Mouse (Mus musculus) NIH3T3 (cell line): ENCODE results near the gene C1ql3.
A peak's percentile ranks its signal among the peaks of the same experiment; 100 is the strongest.

ENCODE experiments used
- DNase-seq: peaks from one replicate; pipeline ENCODE4 v3.0.0-alpha.2; 2012; ENCODE audit warnings: low read depth

C1ql3 gene

GRCm38 (mm10) chr2:13011472-13011871, at the start of gene C1ql3:
TSS of gene C1ql3 (minus strand) at chr2:13011806.
- DNase-seq = peak; percentile 2

- DNase-seq = no peak
Measured at GRCm38 (mm10) chr2:13060426-13061170, 49.0 kb upstream of the C1ql3 start.

- no peak for DNase-seq
Measured at GRCm38 (mm10) chr2:13048649-13049048, 37.0 kb upstream of the C1ql3 start.

DNA sequence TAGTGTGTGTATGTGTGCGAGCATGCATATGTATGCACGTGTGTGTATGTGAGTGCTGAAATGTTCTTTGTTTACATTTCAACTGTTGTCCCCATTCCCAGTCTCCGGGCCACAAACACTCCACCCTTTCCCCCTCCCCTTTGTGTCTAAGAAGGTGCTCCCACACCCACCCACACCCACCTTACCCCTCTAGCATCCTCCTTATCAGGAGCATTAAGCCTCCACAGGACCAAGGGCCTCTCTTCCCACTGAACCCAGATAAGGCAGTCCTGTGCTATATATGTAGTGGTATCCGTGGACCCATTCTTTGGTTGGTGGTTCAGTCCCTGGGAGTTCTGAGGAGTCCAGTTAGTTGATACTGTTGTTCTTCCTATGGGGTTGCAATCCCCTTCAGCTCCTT, 32.9 kb upstream of the C1ql3 start:
- DNase-seq = no peak

GRCm38 (mm10) chr2:13039785-13040184, 28.2 kb upstream of the C1ql3 start:
- no peak for DNase-seq

GRCm38 (mm10) chr2:13038772-13039171, 27.2 kb upstream of the C1ql3 start:
- DNase-seq = peak; percentile 46

- DNase-seq = no peak
Measured at GRCm38 (mm10) chr2:13018861-13019260, 7.3 kb upstream of the C1ql3 start.

DNA sequence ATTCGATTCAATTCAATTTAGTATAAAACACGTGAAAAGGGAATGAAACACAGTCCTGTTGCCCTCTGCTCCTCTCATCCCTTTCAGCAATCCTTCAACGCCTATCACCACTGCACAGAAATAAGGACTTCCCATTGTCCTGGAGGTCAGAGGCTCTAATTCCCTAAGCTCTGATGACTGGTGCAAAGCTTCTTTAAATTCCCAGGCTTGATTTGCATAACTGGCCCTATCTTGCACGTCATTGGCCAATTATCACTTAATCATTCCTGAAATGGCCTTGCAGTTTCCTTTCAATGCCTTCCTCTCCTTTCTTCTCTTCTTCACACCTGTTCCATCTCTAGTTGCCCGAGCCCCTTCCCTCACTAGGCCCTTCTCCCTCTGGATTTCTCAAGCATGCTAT, 6.8 kb upstream of the C1ql3 start:
- DNase-seq = no peak

GRCm38 (mm10) chr2:13011973-13012372, 367 bp upstream of the C1ql3 start:
- DNase-seq = no peak

DNA sequence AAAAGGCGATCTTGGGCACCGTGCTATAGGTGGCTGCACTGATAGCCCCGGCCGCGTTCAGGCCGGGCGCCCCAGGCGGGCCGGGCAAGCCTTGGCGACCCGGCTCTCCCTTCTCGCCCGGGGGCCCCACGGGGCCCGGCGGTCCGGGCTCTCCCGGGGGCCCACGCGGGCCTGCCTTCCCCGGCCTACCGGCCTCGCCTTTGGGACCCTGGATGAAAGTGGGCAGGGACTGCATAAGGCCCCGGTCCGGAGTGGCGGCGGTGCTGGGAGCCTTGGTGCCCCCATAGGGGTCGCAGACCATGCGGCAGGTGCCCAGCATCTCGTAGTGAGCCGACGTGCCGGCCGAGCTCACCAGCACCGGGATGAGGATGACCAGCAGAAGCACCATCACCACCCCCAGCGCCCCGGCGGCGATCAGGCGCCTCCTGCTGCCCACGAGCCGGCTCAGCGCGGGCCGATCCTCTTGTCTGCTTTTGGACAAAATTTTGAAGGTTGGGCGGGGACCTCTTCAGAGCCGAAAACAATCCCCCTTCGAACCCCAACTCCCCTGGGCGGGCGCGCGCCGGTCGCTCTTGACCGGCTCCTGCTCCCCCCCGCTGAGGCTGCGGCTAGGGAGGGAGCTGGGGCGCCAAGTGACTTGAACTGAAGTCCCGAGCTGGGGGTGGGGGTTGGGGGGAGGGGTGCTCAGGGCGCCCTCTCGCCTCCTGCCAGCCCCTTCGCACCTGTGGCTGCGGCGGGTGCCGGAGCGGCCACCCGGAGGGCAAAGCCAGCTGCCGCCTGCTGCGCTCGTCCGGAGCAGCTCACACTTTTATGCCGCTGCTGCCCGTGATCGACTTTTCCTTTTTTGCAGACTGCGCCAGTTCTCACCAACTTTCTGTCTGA, 905 bp downstream of the C1ql3 start:
- peak; percentile 65 for DNase-seq

GRCm38 (mm10) chr2:13010030-13010459, 1.6 kb downstream of the C1ql3 start:
- DNase-seq = no peak

DNA sequence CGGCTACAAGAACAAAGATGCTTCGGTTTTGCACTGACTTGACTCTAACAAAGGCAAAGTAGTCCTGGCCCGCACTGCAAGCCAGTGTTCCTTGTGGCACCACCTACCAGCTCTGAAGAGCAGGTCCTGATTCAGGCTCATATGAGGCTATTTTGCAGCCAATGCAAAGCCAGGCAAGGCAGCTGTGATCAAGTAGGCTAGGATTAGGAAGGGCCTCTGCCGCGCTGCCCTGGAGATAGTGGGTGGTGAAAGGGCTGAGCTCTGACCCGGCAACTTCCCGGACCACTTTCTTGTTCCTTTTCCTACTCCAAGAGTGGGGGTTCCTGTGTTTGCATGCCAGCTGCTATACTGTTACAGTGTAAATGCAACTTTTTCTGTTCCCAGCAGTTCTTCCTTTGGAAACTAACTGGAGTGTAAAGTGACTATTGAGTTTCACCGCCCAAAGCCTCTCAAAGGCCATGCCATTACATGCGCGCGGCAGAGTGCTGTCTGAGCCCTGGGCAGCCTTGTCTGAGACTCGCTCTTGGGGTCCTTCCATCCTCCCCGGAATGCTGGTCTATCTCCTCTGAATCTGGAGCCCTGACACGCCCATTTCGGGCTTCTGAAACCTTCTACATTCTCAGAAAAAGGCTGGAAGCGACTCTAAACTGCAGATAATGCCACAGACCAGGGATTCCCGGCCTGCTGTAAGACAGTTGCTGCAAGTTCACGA, 2.2 kb downstream of the C1ql3 start:
- DNase-seq = no peak

DNA sequence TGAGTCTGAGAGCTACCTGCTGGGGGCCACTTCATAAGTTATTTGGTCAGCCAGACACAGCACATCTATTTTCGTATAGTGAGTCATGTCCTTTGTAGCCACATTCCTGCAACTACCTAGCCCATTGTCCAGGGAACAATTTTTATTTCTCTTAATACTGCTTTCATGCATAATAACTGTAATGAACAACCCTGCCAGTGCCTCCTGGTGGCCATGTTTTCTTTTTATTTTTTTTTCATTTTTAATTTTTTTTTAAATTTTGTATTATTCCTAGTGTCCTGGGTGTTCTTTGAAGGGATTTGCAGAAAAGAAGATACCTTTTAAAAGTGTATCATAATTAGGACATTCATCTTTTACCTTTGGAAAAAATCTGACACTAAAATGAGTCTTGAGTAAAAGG, 3.2 kb downstream of the C1ql3 start:
- DNase-seq = peak; percentile 5

DNA sequence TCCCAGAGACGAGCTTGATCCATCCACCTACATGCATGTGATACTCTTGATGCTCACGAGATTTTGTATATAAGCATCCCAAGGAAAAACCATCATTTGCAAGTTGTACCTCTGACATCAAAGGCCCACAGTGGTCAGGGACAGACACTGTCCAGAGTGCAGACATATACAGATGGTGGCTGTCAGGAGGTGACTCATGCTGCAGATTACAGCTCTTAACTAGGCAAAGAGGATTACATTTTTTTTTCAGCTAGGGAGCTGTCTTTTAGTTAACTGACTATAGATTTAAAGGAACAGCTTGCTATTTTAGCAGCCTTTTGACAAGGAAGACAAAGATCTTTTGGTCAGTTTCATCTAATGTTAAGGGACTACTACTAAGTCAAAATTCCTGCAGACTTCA, 11.6 kb downstream of the C1ql3 start:
- DNase-seq = no peak

GRCm38 (mm10) chr2:12984901-12985732, 26.5 kb downstream of the C1ql3 start:
- DNase-seq = no peak

DNA sequence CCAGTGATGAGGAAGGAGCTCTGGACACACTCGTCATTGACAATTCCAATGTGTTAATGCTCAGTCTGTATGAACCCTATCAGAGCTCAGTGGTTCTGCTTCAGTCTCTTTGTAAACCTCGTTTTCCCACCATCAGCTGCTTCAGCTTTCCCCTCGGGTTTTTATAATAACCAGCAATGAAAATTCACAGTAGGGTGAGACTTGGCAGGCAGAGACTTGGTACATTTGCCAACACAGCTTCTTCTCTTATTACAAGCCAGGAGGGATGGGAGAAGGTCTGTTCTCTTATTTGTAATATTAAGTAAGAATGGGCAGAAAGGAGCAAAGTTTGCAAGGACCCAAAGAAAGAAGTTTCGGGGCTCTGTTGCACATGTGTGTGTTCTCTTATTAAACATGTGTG, 32.8 kb downstream of the C1ql3 start:
- DNase-seq = no peak

GRCm38 (mm10) chr2:12977367-12977766, 34.2 kb downstream of the C1ql3 start:
- no peak for DNase-seq

DNA sequence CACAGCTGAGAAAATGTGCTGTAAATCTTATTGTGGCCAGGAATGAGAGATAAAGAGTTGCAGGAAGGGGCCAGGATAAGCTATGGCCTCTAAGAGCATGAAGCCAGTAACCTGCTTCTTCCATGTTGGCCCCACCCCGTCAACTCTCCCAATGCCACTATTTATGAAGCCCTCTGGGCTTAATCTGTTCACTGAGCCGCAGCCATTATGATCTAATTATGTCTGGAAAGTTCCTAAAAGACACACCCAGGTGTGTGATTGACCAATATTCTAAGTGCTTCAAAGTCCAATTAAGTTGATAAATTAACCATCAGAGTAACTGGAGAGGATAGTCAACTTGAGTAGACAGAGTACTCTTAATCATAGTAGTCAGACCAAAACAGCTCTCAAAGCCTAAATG, 37.9 kb downstream of the C1ql3 start:
- DNase-seq = no peak

- DNase-seq = no peak
Measured at GRCm38 (mm10) chr2:12970049-12970724, 41.4 kb downstream of the C1ql3 start.

DNA sequence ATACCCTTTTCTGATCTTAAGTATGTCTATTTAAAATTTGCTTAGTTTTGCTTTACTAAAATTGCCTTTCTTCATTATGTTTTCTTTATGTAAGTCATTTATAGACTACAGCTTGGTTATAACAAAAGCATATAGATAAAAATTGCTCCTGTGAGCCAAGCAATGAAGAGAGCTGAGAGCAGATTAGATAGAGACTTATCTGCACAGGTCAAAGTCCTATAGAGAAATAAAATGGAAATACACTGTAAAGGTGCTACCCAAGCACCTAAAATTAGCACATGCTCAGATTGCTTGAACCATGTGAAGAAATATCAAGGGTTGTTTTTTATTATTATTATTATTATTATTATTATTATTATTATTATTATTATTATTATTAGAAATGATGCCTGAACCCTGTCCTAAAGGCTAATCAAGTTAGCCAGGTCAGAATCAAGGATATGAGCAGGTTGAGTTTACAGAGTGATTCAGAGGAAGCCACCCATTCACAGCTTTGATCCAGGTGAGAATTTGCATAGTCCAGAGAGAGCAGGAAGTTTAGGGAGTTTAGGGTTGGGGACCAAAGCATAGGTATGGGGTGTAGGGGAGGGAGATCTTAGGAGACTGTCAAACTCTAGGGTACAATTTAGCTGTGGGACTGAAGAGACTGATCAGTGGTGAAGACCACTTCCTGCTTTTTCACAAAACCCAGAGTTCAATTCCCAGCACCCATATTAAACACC, 54.7 kb downstream of the C1ql3 start:
- DNase-seq = no peak
